Mouse (Mus musculus) liver, embryonic 14.5 days (tissue): Measurements from ENCODE around the gene Cbx2.

Experiments
- CTCF ChIP-seq: IDR thresholded peaks from 2 replicates; pipeline ENCODE4 v1.5.1; 2016; ENCODE audit warnings: antibody characterized with exemption, low read depth, control low read depth
- EP300 ChIP-seq: IDR thresholded peaks from 2 replicates; pipeline ENCODE4 v1.6.1; 2016; ENCODE audit warnings: antibody characterized with exemption, low read depth

- no peak for TF ChIP-seq CTCF
- TF ChIP-seq EP300, result no peak
Measured at GRCm38 (mm10) chr11:119079445-119079837, 56.7 kb downstream of the Cbx2 start.
